Mouse (Mus musculus) gastrocnemius, postnatal 14 days (tissue): Measurements from ENCODE around the gene Rgs2. TPM values are rescaled to one million over a fixed set of nuclear protein-coding genes. Genes with fewer than 3 reads are reported as not detected.

Experiments used
- DNase-seq: peaks from one replicate; pipeline ENCODE4 v3.0.0; 2021; ENCODE audit warnings: mixed read lengths
- intact Hi-C: fragments of 180-260 bp; cut with DNase I; formaldehyde crosslinking; loops from one replicate; pipeline ENCODE4 v1.15.1; 2025; ENCODE audit warnings: low total_unique reads
- total RNA-seq, 2 experiments: library from RNA; stranded (reverse); gene quantifications; 2 replicates each; pipeline ENCODE4 v1.2.3; 2021

Rgs2 gene
- total RNA-seq, 2 experiments from 2014 or later, result 9.8 to 12.9 TPM

DNA sequence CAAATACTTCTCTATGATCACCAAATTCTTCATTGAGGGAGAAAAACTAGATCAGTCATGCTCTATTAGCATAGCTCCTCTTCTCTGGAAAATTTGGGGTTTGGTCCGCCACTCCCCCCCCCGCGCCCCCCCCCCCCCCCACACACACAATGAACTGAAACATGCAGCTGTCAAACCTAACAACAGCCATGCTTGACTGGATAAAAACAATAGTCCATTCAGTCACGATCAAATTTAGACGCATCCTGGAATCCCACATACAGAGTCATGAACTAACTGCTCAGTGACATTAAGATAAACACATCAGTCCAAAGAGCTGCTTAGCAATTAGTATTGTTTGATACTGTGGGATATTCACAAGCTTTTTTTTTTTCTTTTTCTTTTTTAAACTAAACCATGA lies 14.2 kb downstream of the Rgs2 start:
- DNase-seq, result no peak
- intact Hi-C loops, result no loop called here

DNA sequence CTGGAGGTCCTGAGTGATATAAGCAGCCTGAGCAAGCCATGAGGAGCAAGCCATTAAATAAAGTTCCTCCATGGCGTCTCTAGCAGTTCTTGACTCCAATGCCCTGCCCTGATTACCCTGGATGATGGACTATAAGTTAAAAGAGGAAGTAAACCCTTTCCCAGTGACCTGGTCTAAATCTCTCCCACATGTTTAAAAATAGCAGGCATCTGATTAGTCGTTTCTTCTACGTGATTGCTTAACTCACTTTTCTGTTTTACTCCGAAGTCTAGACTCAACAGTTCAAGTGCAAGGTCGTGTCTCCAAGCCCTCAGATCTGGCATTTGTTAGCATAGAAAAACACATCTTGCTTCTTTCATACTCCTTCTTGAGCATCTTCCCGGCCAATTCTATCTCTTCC lies 15.2 kb downstream of the Rgs2 start:
- DNase-seq, result no peak
- intact Hi-C loops, result no loop called here

DNA sequence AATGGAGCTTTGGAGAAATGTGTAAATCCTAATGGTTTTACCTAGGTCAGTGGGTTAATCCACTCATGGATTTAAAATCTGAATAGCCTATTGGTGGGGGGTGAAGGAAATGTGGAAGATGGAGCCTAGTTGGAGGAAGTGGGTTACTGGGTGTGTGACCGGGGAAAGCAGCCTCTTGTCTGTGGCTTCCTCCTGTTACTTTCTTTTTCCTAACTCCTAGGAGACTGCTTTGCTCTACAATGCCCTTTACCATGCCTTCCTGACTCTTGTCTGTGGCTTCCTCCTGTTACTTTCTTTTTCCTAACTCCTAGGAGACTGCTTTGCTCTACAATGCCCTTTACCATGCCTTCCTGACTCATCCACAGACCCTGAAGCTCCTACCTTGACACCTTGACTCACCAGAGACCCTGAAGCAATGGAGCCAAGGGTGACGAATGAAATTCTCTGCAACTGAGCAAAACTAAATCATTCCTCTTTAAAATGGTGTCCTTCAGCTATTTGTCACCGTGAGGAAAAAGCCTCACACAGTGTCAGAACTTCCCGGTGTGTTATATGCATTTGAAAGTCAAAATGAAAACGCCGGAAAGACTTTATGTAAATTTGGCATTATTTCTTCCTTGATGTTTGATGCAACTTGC lies 18.9 kb downstream of the Rgs2 start:
- no peak for DNase-seq
- intact Hi-C loops, result no loop called here

DNA sequence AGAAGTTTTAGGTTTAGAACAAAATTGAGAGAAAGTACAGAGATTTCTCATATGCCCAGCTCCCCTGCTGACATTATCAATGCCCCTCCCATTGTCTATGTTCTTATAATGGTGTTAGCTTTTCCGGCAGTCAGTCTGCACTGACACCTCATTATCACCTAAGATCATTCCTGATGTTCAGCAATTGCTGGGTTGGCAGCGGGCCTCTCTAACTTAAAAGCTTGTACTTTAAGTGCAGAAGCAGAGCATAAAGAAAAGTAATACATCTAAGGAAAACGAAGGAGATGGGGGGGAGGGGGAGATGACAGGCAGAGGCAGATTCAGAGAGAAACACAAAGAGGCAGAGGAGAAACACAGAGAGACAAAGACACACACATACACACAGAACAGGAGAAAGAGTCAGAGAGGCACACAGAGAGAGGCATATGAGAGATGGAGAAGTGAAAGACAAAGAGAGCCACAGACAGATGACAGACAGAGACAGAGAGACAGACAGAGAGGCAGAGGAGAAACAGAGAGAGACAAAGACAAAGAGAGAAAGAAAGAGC lies 21.1 kb downstream of the Rgs2 start:
- no peak for DNase-seq
- intact Hi-C loops, result no loop called here

DNA sequence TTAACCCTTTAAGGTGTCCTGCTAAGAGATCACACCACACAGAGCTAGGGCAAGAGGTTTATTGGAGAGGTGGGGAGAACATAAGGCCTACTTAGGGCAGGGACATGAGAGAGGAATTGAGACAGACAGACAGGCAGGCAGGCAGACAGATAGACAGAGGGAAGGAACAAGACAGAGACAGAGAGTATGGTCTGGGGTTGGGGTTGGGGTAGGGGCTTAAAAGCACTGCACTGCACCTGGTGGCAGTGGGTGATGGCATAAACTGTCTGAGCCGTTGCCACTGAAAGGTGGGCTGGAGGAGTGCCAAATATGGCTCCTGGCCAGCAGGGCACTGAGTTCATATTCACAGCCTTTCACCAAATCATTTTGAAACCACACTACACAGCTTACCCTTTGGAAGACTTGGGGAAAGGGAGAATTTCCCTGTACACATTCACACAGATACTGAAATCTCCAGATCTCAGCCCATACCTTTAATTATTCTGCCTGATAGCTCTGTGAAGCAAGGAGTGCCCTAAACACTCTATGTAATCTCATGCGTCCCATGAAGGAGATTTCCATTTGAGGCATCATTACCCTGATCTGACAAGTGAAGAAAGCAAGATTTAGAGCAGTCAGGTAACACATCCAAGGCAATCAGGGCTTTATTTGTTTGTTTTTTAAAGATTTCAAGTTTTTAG lies 21.7 kb downstream of the Rgs2 start:
- intact Hi-C loops, result no loop called here
- DNase-seq, result no peak

DNA sequence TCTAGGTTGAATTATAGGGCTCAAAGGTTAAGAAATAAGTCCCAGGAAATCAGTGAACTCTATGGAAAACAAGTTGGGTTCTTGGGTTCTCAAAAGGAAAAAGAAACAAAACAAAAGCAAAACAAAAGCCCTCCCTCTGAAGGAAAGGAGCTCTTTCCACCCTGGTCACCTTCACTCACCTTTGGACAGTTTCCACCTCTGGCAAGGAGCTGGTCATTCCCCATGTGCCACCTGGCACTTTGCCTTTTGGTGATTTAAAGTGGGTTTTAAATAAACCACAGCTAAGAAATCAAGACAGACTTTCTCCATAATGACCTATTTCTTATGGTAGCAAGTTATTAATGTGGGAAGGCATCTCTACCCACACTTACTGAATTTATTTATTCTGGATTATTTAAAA lies 23.1 kb downstream of the Rgs2 start:
- intact Hi-C loops, result no loop called here
- no peak for DNase-seq

DNA sequence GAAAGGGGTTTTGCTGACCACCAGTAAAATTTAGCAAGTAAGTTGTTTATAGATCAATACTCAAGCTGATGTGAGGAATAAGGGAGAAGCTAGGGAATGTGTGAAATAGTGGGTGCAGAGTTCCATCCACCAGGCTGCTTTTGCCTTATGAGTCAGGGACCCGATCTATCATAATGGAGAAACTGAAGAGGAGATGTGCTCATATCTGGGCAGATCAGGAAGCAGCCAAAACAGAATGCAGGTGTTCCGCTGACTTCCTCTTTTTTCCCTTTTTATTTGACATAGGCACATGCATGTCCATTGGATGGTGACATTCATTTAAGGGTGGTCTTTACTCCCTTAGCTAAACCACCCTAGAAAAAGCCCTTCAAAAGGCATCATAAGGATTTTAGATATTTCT lies 29.3 kb downstream of the Rgs2 start:
- no peak for DNase-seq
- intact Hi-C loops, result no loop called here

DNA sequence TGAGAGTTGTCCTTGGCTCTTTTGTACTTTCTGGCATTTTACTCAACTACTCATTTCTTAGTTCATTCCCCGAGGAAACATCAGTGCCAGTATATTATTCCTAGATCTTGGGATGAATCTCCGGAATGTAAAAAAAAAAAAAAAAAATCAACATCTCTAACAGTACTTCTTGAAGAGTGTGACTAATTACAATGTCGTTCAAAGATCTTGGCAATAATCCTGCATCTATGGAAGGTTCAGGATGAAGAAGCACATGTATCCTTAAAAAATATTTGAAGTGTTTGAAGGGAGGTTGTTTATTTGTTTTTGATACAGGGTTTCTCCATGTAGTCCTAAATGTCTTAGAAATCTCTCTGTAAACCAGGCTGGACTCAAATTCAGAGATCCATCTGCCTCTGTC lies 41.7 kb downstream of the Rgs2 start:
- DNase-seq, result no peak
- intact Hi-C loops, result no loop called here

DNA sequence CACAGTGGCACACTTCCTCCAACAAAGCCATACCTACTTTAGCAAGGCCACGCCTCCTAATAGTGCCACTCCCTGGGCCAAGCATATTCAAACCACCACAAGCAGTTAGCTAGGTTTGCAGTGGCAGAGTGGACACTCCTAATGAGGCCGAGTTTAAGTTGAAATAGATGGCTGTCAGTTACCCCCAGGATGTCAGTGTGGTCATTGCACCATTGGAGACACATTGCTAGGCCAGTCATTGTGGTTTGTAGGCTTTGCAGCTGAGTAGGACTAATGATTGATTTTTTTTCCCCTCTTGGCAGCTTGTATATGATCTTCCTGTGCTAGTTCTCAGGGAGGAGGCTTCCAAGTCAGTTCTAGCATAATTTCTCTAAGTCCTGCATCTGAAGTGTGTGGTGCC lies 43.6 kb downstream of the Rgs2 start:
- DNase-seq, result no peak
- intact Hi-C loops, result no loop called here

DNA sequence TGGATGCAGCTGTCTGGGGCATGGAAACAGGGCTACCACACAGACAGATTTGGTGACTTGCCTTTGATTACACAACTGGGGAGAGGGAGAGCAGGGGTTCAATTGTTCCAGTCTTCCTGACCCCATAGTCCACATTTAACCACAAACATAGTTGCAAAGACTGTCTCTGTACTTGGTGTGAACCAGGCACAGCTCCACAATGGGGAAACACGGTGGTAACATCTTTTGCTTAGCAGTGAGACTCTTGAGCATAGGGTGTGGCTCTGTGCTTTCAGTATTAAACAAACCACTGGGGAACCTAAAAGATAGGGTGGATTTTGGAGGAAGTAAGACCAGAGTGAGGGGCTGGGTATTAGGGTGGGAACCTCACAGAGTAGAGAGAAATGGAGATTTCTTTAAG lies 47.9 kb downstream of the Rgs2 start:
- DNase-seq, result no peak

DNA sequence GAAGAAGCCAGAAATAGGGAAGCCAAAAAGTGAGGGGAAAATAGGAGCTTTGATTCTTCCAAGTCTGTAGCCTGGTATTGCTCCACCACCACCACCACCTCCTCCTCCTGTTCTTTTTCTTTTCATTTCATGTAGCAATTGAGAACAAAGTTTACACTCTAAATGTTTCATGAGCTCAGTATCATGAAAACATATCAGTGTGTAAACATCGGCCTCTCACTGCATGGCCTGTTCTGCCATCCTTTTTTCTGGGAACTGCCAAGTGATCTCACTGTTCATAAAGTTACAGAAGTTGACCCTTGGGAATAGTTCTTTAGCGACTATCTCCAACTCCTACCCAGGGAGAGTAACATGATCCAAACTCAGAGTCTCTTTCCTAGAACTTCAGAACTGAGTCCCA lies 51.1 kb downstream of the Rgs2 start:
- intact Hi-C loops, result no loop called here
- DNase-seq, result no peak

More for the DNA sequence above, 47.9 kb downstream of the Rgs2 start:
- intact Hi-C loops, result no loop called here

Other genes with a start within 250 kb of the Rgs2 start
- 1 to 10 TPM; 3.7 to 3.8 TPM for gene Trove2, start 227.1 kb downstream of the Rgs2 start, total RNA-seq
- gene Uchl5, start 226.9 kb downstream of the Rgs2 start, total RNA-seq, result 10 to 100 TPM; 21.3 to 25.9 TPM
- under 1 TPM in 1 of 2 experiments, not detected in 1; 0.18 TPM for gene Rgs13, start 173.2 kb upstream of the Rgs2 start, total RNA-seq
- gene Rgs1, start 245.1 kb upstream of the Rgs2 start, total RNA-seq, result not detected